Mouse (Mus musculus) stomach, embryonic 16.5 days (tissue): ENCODE measurements around the gene Fam3c. TPM values are rescaled to one million over a fixed set of nuclear protein-coding genes. Genes with fewer than 3 reads are reported as not detected.
A peak's percentile ranks its signal among the peaks of the same experiment; 100 is the strongest.

Experiments
- ATAC-seq: fragments of 200-750 bp; cut with Nextera tagmentation; 2 replicates; pipeline ENCODE4 v1.8.0; 2017; ENCODE audit warnings: moderate number of reproducible peaks, moderate TSS enrichment; ENCODE audit not compliant: insufficient read depth, low FRiP score
- H3K27ac ChIP-seq: fragments of 300-500 bp; sonication (generic); 2 replicates; pipeline ENCODE4 v1.5.1; 2014; ENCODE audit warnings: low read length
- H3K27me3 ChIP-seq: fragments of 300-500 bp; sonication (generic); 2 replicates; pipeline ENCODE4 v1.6.1; 2014; ENCODE audit warnings: low read length, control low read depth, mixed read lengths; ENCODE audit not compliant: control insufficient read depth, insufficient read depth
- H3K36me3 ChIP-seq: fragments of 300-500 bp; sonication (generic); 2 replicates; pipeline ENCODE4 v1.6.1; 2014; ENCODE audit warnings: low read length; ENCODE audit not compliant: control insufficient read depth, insufficient read depth
- H3K4me1 ChIP-seq: fragments of 300-500 bp; sonication (generic); 2 replicates; pipeline ENCODE4 v1.6.1; 2014; ENCODE audit warnings: low read length, control low read depth, mixed read lengths; ENCODE audit not compliant: control insufficient read depth, insufficient read depth
- H3K4me2 ChIP-seq: fragments of 300-500 bp; sonication (generic); 2 replicates; pipeline ENCODE4 v1.6.1; 2014; ENCODE audit warnings: low read depth, low read length, mixed read lengths
- H3K4me3 ChIP-seq: fragments of 300-500 bp; sonication (generic); replicated peaks from 2 replicates; pipeline ENCODE4 v1.5.1; 2014; ENCODE audit warnings: mild to moderate bottlenecking, low read length
- H3K9ac ChIP-seq: fragments of 300-500 bp; sonication (generic); 2 replicates; pipeline ENCODE4 v1.6.1; 2014; ENCODE audit warnings: low read length
- H3K9me3 ChIP-seq: fragments of 300-500 bp; sonication (generic); replicated peaks from 2 replicates; pipeline ENCODE4 v1.6.1; 2016; ENCODE audit warnings: low read length, control low read depth; ENCODE audit not compliant: control insufficient read depth
- WGBS: fragments of 180-500 bp; shearing (Covaris S2); extraction: QIAGEN DNeasy Blood & Tissue Kit; methylation state at CpG from one replicate; pipeline ENCODE4 v1.1.7; 2014; 5-methylcytosine and 5-hydroxymethylcytosine counted together
- polyA plus RNA-seq: library from polyadenylated mRNA; unstranded; fragments of >200 nt; fragmentation: Nextera tagmentation; extraction: Ambion mirVana; gene quantifications from 2 replicates; pipeline ENCODE4 v1.2.1, GENCODE M21; 2015

The Fam3c gene
- polyA plus RNA-seq, 1 experiment from 2014 or later, result 82.2 TPM

DNA sequence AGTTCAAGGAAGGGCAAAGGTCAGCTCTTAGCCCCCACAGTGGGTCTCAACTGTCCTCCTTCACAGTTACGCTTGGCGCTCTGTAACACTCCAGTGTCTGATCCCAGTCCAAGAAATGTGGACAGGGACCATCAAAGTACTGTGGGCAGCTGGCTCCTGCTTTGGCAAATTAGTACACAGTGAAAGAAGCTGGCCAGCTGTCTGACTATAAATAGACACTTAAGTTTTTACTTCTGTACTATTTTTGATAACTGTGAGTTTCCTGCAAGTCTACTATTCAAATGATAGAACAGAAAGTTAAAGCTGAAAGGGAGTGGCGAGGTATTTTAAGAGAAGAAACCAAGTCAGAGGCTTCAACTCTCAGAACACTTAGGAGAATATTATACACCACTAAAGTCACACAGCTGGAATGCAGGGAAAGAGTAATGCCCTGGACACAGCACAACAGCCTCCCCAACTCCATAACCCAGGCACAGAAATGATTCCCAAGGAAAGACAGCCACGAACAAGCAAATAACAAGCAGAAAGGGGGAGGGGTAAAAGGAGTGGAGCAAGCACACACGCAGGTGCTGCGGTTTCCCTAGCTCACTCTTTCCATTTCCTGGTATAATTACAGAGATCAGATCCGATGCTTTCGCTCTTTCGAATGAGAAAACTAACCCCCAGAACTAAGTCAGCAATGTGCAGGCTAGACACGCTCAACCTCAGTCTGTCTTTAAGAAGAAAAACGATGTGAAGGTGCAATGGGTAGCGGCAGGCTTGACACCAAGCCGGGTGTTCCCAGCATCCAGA lies 25.7 kb downstream of the Fam3c start:
- Histone ChIP-seq H3K36me3 (no peaks in the 10 kb centered on the region), H3K9me3 (no peaks in the 10 kb centered on the region), H3K4me2 (no peak overlapping the region), H3K27me3 (no peaks in the 10 kb centered on the region), H3K4me1 (peaks cover 7% of the 10 kb centered on the region; the same call in 1 of the 2 replicates), H3K4me3 (no peak overlapping the region), H3K27ac (no peak overlapping the region), H3K9ac (no peak overlapping the region)
- ATAC-seq, result no peak
- 80% methylated on average over 13 of the region's 13 CpGs for WGBS

DNA sequence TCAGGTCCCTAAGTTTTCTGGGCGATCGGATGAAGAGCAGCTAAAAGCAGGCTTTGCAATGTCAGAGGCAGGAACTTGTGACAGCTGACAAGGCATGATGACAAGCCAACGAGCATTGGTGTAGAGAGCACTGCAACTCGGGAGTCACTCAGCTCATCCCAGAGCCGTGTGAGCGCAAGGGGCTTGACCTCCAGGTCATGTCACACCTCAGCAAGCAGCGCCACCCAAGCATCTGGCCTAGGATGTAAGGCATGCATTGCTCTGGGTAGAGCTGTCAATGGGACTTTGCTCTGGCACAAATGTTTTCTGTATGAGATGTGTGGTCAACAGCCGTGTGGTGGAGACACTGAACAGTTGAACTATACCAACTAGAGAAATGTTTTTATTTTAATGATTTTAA lies 28.1 kb downstream of the Fam3c start:
- Histone ChIP-seq H3K27me3 (no peaks in the 10 kb centered on the region), H3K27ac (no peak overlapping the region), H3K36me3 (no peaks in the 10 kb centered on the region), H3K4me1 (peaks cover 7% of the 10 kb centered on the region; the same call in 1 of the 2 replicates), H3K9ac (no peak overlapping the region), H3K4me2 (no peak overlapping the region), H3K4me3 (no peak overlapping the region), H3K9me3 (no peaks in the 10 kb centered on the region)
- ATAC-seq, result no peak
- WGBS, result 68% methylated on average over 8 of the region's 8 CpGs

DNA sequence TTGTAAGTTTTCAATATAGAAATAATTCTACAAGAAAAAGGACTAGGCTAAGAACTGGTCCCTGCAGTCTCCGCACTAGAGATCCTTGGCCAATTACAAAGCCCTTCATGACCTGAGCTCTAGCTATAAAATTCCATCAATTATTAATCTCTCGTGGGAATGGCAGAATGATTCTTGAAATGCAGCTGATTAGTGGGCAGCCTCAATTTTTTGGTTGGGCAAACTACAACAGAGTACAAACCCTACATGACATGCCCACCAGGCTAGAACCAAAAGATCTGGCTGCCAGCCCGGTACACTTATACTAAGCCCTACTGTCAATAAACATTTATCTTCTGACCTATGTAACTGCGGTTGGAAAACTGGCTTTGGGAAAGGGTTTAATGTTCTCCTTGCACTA lies 29.0 kb downstream of the Fam3c start:
- Histone ChIP-seq H3K36me3 (no peaks in the 10 kb centered on the region), H3K9me3 (no peaks in the 10 kb centered on the region), H3K4me3 (no peak overlapping the region), H3K27me3 (no peaks in the 10 kb centered on the region), H3K9ac (no peak overlapping the region), H3K4me1 (peaks cover 7% of the 10 kb centered on the region; the same call in 1 of the 2 replicates), H3K4me2 (no peak overlapping the region), H3K27ac (no peak overlapping the region)
- WGBS, result 40% methylated on average over 4 of the region's 4 CpGs
- peak; percentile 39; the same call in 1 of the 2 replicates for ATAC-seq

DNA sequence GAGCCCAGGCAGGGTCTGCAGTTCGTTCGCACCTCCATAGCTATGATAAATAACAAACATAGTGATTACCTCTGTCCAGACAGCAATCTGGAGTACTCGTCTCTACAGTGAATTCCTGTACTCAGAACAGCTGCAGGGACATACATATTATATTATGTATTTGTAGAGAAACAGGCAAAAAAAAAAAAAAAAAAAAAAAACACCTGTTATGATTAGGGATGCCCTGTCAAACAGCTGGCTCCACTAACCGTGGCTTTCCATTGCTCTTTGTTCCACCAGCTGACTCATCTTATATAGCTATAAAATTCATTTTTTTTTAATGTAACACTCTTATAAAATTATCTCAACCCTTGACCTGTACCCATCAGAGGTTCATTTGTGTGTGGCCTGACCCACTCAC lies 29.8 kb downstream of the Fam3c start:
- Histone ChIP-seq H3K4me2 (no peak overlapping the region), H3K27ac (no peak overlapping the region), H3K4me1 (peaks cover 7% of the 10 kb centered on the region; the same call in 1 of the 2 replicates), H3K4me3 (no peak overlapping the region), H3K9me3 (no peaks in the 10 kb centered on the region), H3K36me3 (no peaks in the 10 kb centered on the region), H3K27me3 (no peaks in the 10 kb centered on the region), H3K9ac (no peak overlapping the region)
- WGBS, result 78% methylated on average over 4 of the region's 4 CpGs
- no peak for ATAC-seq

DNA sequence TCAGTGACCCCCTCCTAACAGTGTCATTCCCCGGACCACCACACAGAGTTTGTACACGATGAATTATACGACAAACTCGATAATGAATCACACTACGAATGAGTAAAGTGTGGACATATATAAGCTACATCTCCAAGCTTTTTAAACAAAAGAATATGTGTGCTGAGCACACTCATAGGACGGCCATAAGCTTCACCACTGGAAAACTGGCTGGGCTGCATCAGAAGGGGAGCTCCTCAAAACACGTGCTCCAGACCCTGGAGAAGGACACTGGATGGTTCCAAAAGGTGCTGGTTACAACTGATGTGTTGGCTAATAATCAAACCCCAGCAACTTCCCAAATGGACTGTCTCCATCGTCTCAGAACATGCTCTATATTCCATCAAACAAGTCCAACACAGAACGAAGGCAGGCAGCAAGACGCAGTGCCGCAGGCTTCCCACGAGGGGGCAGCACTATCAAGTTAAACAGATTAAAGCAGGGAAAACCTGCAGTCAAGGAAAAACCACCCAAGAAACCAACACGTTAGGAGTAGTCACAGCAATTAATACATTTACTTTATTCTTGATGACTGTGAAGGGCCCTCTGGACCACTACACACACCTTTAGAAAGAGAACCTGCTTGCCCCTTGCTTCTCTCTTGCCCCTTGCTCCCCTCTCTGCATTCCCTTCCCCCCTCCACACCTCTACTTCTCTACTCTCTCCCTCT lies 30.5 kb downstream of the Fam3c start:
- peak; percentile 38; the same call in 1 of the 2 replicates for ATAC-seq
- H3K4me2 ChIP-seq, result no peak overlapping the region
- H3K27me3 ChIP-seq, result no peaks in the 10 kb centered on the region

DNA sequence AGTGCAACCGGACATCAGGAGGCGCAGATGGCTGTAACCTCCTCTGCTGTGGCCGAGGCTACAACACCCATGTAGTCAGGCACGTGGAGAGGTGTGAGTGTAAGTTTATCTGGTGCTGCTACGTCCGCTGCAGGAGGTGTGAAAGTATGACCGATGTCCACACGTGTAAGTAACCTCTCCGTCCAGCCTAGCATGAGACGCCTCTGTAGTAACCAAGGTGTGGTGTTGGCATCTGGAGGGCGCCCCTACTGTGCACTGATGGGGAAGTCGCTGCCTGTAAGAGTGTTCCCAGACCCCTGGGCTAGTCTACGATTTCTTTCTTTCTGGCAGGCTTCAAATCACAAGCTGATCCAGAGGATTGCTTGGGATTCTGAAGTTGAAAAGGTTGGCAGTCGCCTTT lies 58.0 kb downstream of the Fam3c start:
- Histone ChIP-seq H3K36me3 (no peaks in the 10 kb centered on the region), H3K27me3 (no peaks in the 10 kb centered on the region), H3K9ac (peak overlapping the region; percentile 43; the same call in 1 of the 2 replicates), H3K9me3 (no peaks in the 10 kb centered on the region), H3K4me3 (peak overlapping the region; percentile 21), H3K4me1 (peaks cover 3% of the 10 kb centered on the region), H3K27ac (0 out of 2 replicates have a peak overlapping the region, but pooled peaks have one; percentile 18), H3K4me2 (peak overlapping the region; percentile 44)
- WGBS, result 41% methylated on average over 14 of the region's 14 CpGs
- no peak for ATAC-seq

More for the DNA sequence above, 30.5 kb downstream of the Fam3c start:
- 53% methylated on average over 13 of the region's 13 CpGs for WGBS
- no peak overlapping the region for H3K9ac ChIP-seq
- no peak overlapping the region for H3K4me3 ChIP-seq
- H3K4me1 ChIP-seq, result peaks cover 7% of the 10 kb centered on the region; the same call in 1 of the 2 replicates
- no peak overlapping the region for H3K27ac ChIP-seq
- no peaks in the 10 kb centered on the region for H3K9me3 ChIP-seq
- no peaks in the 10 kb centered on the region for H3K36me3 ChIP-seq

DNA sequence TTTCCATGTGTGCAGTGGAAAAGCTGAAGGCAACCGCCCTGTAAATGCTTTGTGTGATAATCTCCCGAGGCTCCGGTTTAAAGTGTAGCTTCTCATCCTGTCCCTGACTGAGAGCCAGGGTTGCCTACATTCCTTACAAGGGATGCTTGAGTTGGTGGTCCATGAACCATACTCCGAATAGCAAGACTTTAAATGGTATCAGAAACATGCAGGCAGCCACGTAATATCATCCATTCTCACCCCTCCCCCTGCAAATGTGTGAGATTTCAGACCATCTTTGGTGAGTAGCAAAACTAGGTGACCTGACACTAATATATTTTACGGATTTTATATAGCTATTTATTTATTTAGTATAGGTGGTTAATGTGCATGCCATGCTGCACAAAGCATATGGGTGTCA lies 59.0 kb downstream of the Fam3c start:
- peak; percentile 56; the same call in 1 of the 2 replicates for ATAC-seq
- Histone ChIP-seq H3K36me3 (no peaks in the 10 kb centered on the region), H3K4me1 (peaks cover 3% of the 10 kb centered on the region), H3K27me3 (no peaks in the 10 kb centered on the region), H3K9me3 (no peaks in the 10 kb centered on the region), H3K4me3 (no peak overlapping the region), H3K4me2 (no peak overlapping the region), H3K27ac (0 out of 2 replicates have a peak overlapping the region, but pooled peaks have one; percentile 1), H3K9ac (no peak overlapping the region)
- WGBS, result 50% methylated on average over 6 of the region's 6 CpGs

DNA sequence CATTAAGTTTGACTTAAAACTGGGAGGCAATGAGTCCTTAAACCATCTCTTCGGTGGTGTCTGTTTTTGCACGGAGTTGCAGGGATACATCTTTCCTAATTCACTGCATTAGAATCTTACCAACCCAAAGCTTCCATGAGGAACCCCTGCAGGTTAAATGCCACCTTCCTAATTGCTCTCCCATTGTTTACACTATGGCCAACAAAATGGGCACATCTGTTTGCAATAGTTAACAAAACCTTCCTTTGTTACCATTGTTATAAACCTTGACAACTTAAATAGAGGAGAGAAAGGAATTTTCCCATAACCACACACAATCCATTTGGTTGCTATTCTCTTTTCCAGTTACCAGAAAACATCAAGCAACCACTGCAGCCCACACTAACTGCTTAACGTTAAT lies 62.1 kb downstream of the Fam3c start:
- no peak overlapping the region for H3K4me2 ChIP-seq
- 56% methylated on average over 3 of the region's 3 CpGs for WGBS

DNA sequence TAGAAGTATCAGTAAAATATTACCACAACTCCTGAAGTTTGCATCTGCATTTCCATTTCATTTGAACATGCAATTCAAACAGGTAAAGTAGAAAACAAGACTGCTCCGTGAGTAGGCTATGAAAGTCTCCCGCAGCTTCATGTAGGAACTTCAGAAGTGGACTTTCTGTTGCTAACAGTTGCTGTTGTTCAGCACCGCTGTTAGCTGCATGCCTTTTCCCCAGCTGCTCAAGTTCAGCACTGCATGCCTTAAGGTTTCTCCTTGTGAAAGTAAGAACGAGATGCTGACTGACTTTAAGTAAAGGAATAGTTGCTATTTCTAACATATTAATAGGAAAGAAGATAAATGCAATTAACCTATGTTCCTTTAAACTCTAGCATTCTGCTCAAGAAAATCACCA lies 64.0 kb downstream of the Fam3c start:
- ATAC-seq, result no peak
- Histone ChIP-seq H3K9ac (no peak overlapping the region), H3K27ac (no peak overlapping the region), H3K27me3 (peaks cover 17% of the 10 kb centered on the region), H3K36me3 (no peaks in the 10 kb centered on the region), H3K9me3 (no peaks in the 10 kb centered on the region), H3K4me2 (no peak overlapping the region), H3K4me1 (peaks cover 4% of the 10 kb centered on the region; the same call in 1 of the 2 replicates), H3K4me3 (no peak overlapping the region)
- 31% methylated on average over 4 of the region's 4 CpGs for WGBS

More for the DNA sequence above, 62.1 kb downstream of the Fam3c start:
- peaks cover 6% of the 10 kb centered on the region for H3K4me1 ChIP-seq
- H3K9me3 ChIP-seq, result no peaks in the 10 kb centered on the region
- no peak overlapping the region for H3K27ac ChIP-seq
- no peak for ATAC-seq
- H3K27me3 ChIP-seq, result peaks cover 7% of the 10 kb centered on the region
- H3K4me3 ChIP-seq, result no peak overlapping the region
- no peaks in the 10 kb centered on the region for H3K36me3 ChIP-seq
- no peak overlapping the region for H3K9ac ChIP-seq
